Mouse (Mus musculus): Measurements from ENCODE around the gene Rgma.

DNA sequence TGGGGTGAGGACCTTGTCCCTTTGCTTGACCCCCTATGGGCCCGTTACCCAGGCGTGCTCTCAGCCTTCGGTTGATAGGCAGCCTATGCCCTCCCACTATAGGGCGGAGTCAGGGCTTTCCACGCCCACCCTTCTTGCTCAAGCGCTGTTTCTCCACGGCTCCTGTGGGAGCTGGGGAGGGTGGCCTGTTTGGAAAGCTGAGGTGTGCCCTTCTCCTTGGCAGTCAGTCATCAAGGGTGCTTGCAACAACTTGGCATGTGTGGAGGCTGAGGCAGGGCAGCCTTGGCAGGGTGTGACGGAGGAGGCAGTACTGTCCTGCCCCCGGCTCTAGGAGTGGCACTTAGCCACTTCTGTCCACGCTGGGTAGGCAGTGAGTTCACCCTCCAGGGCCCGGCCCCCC, 23.0 kb downstream of the Rgma start:
- TF ChIP-seq CTCF (IDR thresholded peaks at IDR 0.05) (no peak), POLR2A (IDR thresholded peaks at IDR 0.05; ENCODE audit: insufficient read depth, low read depth, low read length) (no peak), EP300 (IDR thresholded peaks at IDR 0.05; ENCODE audit: insufficient read depth, low read depth, low read length) (no peak)
